Mouse (Mus musculus) bone marrow macrophage, adult 2 months (primary cell): ENCODE results near the gene Hist1h2ad.

Experiments used
- CTCF ChIP-seq: IDR thresholded peaks from 2 replicates; pipeline ENCODE4 v1.5.1; 2012; ENCODE audit warnings: low read depth, mild to moderate bottlenecking, low read length, moderate library complexity
- POLR2A ChIP-seq: IDR thresholded peaks from 2 replicates; pipeline ENCODE4 v1.6.1; 2012; ENCODE audit warnings: mild to moderate bottlenecking, low read depth, low read length, borderline replicate concordance

DNA sequence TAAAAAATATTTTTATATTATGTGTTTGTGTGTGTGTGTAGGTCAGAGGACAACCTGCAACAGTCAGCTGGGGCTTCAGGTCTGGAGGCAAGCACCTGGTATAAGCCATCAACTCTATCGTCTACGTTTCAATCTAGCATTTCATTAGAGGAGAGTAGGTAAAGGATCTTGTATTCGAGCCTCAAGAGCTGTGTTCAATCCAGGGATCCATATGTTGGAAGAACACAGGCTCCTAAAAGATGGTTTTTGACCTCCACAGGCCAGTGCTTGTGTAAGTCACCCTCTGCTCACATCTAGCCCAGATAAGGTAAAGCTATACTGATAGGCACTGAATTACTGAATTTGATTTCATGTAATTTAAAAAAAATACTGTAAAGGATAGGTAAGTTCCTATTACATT lies 17.3 kb upstream of the Hist1h2ad start:
- TF ChIP-seq CTCF (no peak), POLR2A (no peak)
